Mouse (Mus musculus) midbrain, embryonic 12.5 days (tissue): ENCODE measurements at regions not wholly inside any gene's neighbourhood (a gene's known extent, or its start where the extent isn't known, plus 50 kb on each side); places are given as distances from the start of the nearest gene placed in this dataset.

Source experiments
- ATAC-seq: fragments of 200-750 bp; cut with Nextera tagmentation; 2 replicates; pipeline ENCODE4 v1.8.0; 2017; ENCODE audit warnings: low read depth, moderate TSS enrichment, moderate library complexity; ENCODE audit not compliant: low FRiP score
- H3K27ac ChIP-seq: fragments of 300-500 bp; sonication (generic); replicated peaks from 2 replicates; pipeline ENCODE4 v1.5.1; 2016; ENCODE audit warnings: mild to moderate bottlenecking
- H3K27me3 ChIP-seq: fragments of 300-500 bp; sonication (generic); 2 replicates; pipeline ENCODE4 v1.6.1; 2016; ENCODE audit warnings: mild to moderate bottlenecking
- H3K36me3 ChIP-seq: fragments of 300-500 bp; sonication (generic); 2 replicates; pipeline ENCODE4 v1.6.1; 2016
- H3K4me1 ChIP-seq: fragments of 300-500 bp; sonication (generic); 2 replicates; pipeline ENCODE4 v1.6.1; 2016
- H3K4me2 ChIP-seq: fragments of 300-500 bp; sonication (generic); replicated peaks from 2 replicates; pipeline ENCODE4 v1.6.1; 2016; ENCODE audit warnings: mild to moderate bottlenecking, moderate library complexity
- H3K4me3 ChIP-seq: fragments of 300-500 bp; sonication (generic); 2 replicates; pipeline ENCODE4 v1.5.1; 2016; ENCODE audit warnings: mild to moderate bottlenecking
- H3K9ac ChIP-seq: fragments of 300-500 bp; sonication (generic); replicated peaks from 2 replicates; pipeline ENCODE4 v1.6.1; 2016; ENCODE audit warnings: mild to moderate bottlenecking, moderate library complexity
- H3K9me3 ChIP-seq: fragments of 300-500 bp; sonication (generic); 2 replicates; pipeline ENCODE4 v1.6.1; 2016; ENCODE audit warnings: mild to moderate bottlenecking
- WGBS: fragments of 180-500 bp; shearing (Covaris S2); methylation state at CpG from one replicate; pipeline ENCODE4 v1.1.7; 2016; 5-methylcytosine and 5-hydroxymethylcytosine counted together

DNA sequence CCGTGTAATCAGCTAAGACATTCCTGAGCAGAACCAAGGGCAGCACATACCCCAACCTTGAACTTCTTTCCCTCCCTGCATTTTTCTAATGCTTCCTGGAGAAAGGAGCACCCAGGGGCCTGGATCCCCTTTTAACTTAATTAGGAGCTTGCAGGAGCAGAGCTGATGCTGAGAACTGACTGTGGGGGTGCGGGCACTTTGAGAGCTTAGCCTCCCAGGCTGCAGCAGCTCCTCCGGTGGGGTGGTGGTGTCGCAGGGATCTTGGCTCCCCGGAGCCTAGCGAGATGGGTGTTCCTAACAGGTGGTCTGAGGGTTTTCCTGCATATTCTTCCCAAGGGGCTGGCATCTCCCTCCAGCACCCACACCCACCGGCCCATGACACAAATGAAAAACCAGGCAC is 289.4 kb downstream of the Mycn start:
- Histone ChIP-seq H3K4me2 (no peak overlapping the region), H3K36me3 (no peaks in the 10 kb centered on the region), H3K9me3 (no peaks in the 10 kb centered on the region), H3K27me3 (peaks cover 23% of the 10 kb centered on the region), H3K4me1 (peaks cover 15% of the 10 kb centered on the region; the same call in 1 of the 2 replicates), H3K27ac (no peak overlapping the region), H3K4me3 (no peak overlapping the region), H3K9ac (no peak overlapping the region)
- ATAC-seq, result no peak
- WGBS, result 28% methylated on average over 7 of the region's 7 CpGs

DNA sequence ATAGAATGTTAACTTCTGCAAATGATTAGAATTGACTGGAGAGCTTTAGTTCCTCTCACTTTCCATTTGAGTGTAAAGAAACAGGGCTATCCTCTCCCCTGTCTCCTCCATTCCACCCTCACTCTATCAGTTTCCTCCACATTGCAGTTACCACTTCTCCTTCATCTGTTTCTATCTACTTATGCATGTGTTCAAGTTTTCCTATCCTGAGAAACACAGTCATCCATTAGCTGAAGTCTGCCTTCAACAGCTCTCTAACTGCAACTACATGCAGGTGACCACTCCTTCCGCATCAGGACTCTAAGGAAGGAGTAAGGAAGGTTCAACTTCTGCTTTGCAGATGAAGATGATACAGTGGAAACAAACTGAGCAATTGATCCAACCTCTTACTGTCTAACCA is 291.4 kb downstream of the Mycn start:
- Histone ChIP-seq H3K4me2 (no peak overlapping the region), H3K27me3 (peaks cover 26% of the 10 kb centered on the region), H3K4me1 (peaks cover 15% of the 10 kb centered on the region; the same call in 1 of the 2 replicates), H3K36me3 (no peaks in the 10 kb centered on the region), H3K9ac (no peak overlapping the region), H3K4me3 (no peak overlapping the region), H3K27ac (no peak overlapping the region), H3K9me3 (no peaks in the 10 kb centered on the region)
- WGBS, result 98% methylated on average over 1 of the region's 1 CpGs
- ATAC-seq, result no peak

DNA sequence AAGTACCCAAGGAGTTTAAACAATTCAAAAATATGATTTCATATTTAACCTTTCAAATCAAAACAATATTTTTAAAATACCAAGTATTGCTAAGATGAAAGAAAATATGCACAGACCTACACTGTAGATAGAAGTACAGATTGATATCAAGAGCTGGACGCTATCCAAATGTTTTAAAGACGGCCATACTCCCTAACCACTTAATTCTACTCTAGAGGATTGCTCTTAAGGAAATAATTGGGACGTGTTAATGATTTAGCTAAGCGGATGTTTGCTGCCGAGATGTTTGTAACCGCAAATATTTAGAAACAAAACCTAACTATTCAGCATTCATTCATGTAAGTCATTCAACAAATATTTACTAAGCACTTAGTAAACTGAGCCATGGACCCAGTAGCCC is 294.2 kb downstream of the Mycn start:
- H3K9me3 ChIP-seq, result no peaks in the 10 kb centered on the region
- WGBS, result 88% methylated on average over 6 of the region's 6 CpGs
- no peak overlapping the region for H3K4me3 ChIP-seq
- no peak for ATAC-seq
- peaks cover 21% of the 10 kb centered on the region for H3K4me1 ChIP-seq
- no peaks in the 10 kb centered on the region for H3K36me3 ChIP-seq
- H3K27me3 ChIP-seq, result peaks cover 10% of the 10 kb centered on the region; the same call in 1 of the 2 replicates
- no peak overlapping the region for H3K27ac ChIP-seq
- H3K4me2 ChIP-seq, result no peak overlapping the region
- no peak overlapping the region for H3K9ac ChIP-seq

DNA sequence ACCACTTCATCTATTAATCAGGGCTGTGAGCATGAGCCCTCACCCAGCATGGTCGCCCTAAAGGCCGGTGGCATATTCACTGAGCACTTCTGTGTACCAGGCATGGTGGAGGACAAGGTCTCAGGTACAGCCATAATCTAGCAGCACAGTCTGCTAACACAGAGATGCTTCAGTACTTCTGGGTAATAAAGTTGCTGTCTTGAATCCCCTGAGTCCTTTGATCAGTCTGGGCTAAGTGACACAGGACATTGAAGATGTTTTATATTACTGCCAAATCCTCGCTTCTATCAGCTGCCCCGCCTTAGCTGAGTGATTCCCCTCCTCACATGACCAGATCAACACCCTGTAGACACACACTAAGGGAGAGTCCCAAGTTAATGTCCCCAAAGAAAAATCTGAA is 296.5 kb downstream of the Mycn start:
- H3K4me2 ChIP-seq, result no peak overlapping the region
- H3K4me3 ChIP-seq, result no peak overlapping the region
- H3K9ac ChIP-seq, result no peak overlapping the region
- no peak overlapping the region for H3K27ac ChIP-seq
- ATAC-seq, result no peak
- no peaks in the 10 kb centered on the region for H3K36me3 ChIP-seq
- WGBS, result 90% methylated on average over 4 of the region's 4 CpGs
- H3K27me3 ChIP-seq, result peaks cover 12% of the 10 kb centered on the region
- peaks cover 11% of the 10 kb centered on the region for H3K4me1 ChIP-seq
- H3K9me3 ChIP-seq, result no peaks in the 10 kb centered on the region

DNA sequence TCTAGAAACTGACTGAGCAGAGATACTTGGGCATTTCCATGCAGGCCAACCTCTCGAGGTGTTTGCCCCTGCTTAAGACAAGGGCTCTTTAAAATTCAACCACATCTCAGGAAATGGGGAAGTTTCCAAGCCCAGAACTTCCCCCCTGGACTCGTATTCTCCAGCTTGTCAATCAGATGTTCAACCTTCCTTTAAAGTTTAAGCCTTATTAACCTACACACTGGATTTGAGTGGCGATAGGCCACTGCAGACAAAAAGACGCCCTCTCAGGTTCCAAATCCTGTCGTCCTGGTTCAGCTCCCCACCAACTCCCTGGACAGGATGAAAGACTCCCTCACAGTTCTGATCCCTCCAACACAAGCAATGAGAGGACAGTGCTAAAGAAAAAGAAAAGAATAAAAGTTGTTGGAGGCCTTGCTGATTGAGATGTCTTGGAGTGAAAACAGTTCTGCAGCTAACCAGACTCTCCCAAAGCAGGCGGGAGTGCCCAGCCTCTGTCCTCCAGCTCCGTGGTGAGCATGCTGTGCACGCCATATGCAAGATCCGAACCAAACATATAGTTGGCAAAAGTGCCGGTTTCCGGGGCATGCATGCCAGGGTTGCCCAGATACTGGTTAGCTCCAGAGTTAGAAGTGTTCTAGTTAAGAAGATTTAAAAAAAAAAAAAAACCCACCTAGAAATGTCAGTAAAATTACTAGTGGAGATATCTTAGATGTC is 298.3 kb downstream of the Mycn start:
- peak; percentile 34; the same call in 1 of the 2 replicates for ATAC-seq
- no peak overlapping the region for H3K27ac ChIP-seq
- 21% methylated on average over 11 of the region's 11 CpGs for WGBS
- no peak overlapping the region for H3K9ac ChIP-seq
- H3K4me2 ChIP-seq, result no peak overlapping the region
- H3K36me3 ChIP-seq, result no peaks in the 10 kb centered on the region
- H3K9me3 ChIP-seq, result no peaks in the 10 kb centered on the region
- H3K27me3 ChIP-seq, result peaks cover 12% of the 10 kb centered on the region
- H3K4me3 ChIP-seq, result no peak overlapping the region
- peaks cover 11% of the 10 kb centered on the region for H3K4me1 ChIP-seq

DNA sequence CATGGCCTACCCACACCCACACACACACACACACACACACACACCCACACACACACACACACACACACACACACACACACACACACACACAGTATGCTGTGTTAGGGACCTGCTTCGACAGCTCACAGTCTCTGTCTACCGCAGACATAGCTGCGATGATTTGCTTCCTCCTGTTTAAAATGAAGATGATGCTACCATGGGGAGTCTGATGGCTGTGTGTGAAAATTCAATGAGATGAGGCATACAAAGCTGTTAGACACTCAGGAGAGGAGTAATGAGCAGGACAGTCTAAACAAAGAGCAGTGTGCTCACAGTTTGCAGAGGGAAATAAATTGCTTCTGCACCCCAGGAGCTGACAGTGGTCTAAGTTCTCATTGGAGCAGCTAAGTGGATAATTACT is 306.4 kb downstream of the Mycn start:
- 84% methylated on average over 3 of the region's 3 CpGs for WGBS

DNA sequence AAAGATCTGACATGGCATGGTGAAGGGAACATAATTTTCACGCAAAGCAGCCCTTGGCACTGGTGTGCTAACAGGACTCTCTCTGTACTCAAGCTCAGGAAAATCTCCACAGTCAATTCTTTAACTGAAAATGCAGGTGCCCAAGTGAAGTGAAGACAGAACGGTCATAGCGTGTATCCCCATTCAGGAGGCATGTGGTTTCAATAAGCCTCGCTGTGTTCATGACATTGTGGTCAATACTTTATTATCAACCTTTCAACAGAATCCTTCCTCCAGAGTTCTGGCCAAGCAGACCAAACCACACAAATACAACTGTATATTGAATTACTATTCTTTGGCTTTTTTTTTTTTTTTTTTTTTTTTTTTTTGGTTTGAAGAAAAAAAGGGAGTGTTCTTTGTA is 314.1 kb downstream of the Mycn start:
- 89% methylated on average over 4 of the region's 4 CpGs for WGBS

More for the DNA sequence above, 306.4 kb downstream of the Mycn start:
- Histone ChIP-seq H3K9ac (no peak overlapping the region), H3K27me3 (peaks cover 9% of the 10 kb centered on the region; the same call in 1 of the 2 replicates), H3K4me2 (no peak overlapping the region), H3K36me3 (no peaks in the 10 kb centered on the region), H3K27ac (no peak overlapping the region), H3K4me3 (no peak overlapping the region), H3K9me3 (no peaks in the 10 kb centered on the region), H3K4me1 (no peaks in the 10 kb centered on the region)
- no peak for ATAC-seq

DNA sequence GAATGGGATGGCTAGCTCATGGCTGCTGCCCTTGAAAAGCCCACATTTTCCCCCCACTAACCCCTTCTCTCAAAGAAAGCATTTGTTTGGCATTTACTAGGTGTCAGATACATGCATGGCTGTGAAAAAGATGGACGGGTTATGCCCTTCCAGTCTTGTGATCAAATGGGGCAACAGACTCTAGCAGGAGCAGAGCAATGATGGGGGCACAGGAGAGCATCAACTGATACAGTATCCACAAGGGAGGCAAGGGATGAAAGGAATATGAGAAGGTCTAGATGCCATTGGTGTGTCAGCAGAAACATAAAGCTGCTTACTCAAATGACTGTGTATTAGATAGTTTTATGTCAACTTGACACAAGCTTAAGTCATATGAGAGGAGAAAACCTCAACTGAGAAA is 315.9 kb downstream of the Mycn start:
- no peak overlapping the region for H3K27ac ChIP-seq
- peaks cover 28% of the 10 kb centered on the region for H3K4me1 ChIP-seq
- no peaks in the 10 kb centered on the region for H3K9me3 ChIP-seq
- peaks cover 27% of the 10 kb centered on the region for H3K27me3 ChIP-seq
- no peak overlapping the region for H3K4me3 ChIP-seq
- H3K9ac ChIP-seq, result no peak overlapping the region
- no peaks in the 10 kb centered on the region for H3K36me3 ChIP-seq
- ATAC-seq, result no peak
- WGBS, result 86% methylated on average over 1 of the region's 1 CpGs
- H3K4me2 ChIP-seq, result no peak overlapping the region

More for the DNA sequence above, 314.1 kb downstream of the Mycn start:
- no peak for ATAC-seq
- H3K9me3 ChIP-seq, result no peaks in the 10 kb centered on the region
- H3K27me3 ChIP-seq, result peaks cover 20% of the 10 kb centered on the region
- H3K36me3 ChIP-seq, result no peaks in the 10 kb centered on the region
- H3K4me1 ChIP-seq, result peaks cover 27% of the 10 kb centered on the region
- no peak overlapping the region for H3K9ac ChIP-seq
- H3K4me2 ChIP-seq, result no peak overlapping the region
- H3K27ac ChIP-seq, result no peak overlapping the region
- no peak overlapping the region for H3K4me3 ChIP-seq

DNA sequence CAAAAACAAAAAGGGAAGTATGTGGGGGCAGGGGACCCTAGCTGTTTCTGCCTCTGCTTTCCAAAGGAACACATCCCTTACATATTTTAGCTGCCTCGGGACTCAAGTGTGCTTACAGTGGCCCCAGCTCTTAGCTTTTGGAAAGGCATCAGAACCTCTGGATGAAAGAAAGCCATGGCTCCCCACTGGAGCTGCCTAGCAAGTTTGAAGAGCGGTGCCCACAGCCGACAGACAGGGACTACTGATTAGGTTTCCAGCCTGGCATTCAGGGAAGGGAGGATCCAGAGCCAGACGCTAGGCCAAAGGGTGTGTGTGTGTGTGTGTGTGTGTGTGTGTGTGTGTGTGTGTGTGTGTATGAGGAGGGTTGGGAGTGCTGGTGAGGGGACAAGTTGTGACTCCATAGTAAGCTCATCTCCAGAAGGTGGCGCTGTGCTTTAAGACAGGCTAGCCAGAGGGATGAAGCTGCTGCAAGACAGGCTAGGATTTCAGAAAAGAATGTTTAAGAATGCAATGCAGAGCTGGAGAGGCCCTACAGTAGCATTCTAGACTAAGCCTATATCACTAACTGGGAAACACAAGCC is 318.9 kb downstream of the Mycn start:
- no peak overlapping the region for H3K4me3 ChIP-seq
- peak; percentile 81 for ATAC-seq
- H3K27me3 ChIP-seq, result peaks cover 27% of the 10 kb centered on the region
- H3K36me3 ChIP-seq, result no peaks in the 10 kb centered on the region
- H3K27ac ChIP-seq, result no peak overlapping the region
- H3K9ac ChIP-seq, result 0 out of 2 replicates have a peak overlapping the region, but pooled peaks have one; percentile 16
- no peak overlapping the region for H3K4me2 ChIP-seq
- WGBS, result 16% methylated on average over 5 of the region's 5 CpGs
- peaks cover 34% of the 10 kb centered on the region for H3K4me1 ChIP-seq
- no peaks in the 10 kb centered on the region for H3K9me3 ChIP-seq

DNA sequence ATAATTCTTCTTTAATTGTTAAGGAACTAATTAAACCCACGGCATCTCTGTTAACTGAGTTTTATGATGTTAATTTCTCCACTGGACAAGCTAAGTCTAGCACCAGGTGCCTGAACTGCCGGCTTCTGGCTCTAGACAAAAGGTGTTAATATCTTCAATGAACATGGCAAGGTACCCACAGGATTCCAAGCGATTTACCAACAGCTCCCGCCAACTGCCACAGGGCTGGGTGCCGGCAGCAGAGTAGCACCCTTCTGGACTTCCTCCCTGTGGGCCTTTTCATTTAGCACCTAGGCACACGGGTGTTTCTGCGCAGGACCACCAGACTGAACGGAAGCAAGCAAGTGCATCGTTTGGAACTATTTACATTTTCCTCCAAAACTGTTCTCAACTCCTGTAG is 320.2 kb downstream of the Mycn start:
- H3K27ac ChIP-seq, result no peak overlapping the region
- no peaks in the 10 kb centered on the region for H3K36me3 ChIP-seq
- no peak overlapping the region for H3K9ac ChIP-seq
- H3K4me3 ChIP-seq, result no peak overlapping the region
- peaks cover 34% of the 10 kb centered on the region for H3K4me1 ChIP-seq
- no peaks in the 10 kb centered on the region for H3K9me3 ChIP-seq
- H3K4me2 ChIP-seq, result no peak overlapping the region
- H3K27me3 ChIP-seq, result peaks cover 27% of the 10 kb centered on the region
- WGBS, result 90% methylated on average over 9 of the region's 9 CpGs
- ATAC-seq, result no peak

DNA sequence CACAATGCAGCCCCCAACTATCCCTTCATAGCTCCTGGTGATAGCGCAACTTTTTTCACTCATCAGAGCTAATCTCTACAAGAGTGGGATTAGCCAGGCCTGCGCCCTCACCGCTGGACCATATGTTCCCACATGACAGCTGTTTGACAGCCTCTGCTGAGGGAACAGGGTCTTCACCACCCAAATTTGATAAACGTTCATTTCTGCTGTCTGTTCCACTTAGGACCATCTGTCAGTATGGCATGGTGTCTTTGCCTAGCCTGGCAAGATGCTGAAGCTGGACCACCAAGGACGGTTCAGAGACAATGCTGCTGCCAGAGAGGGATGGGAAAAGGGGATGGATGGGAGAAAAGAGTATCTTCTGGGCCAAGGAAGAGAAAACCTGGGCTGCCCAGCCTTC is 321.4 kb downstream of the Mycn start:
- no peak for ATAC-seq
- Histone ChIP-seq H3K27ac (no peak overlapping the region), H3K9ac (no peak overlapping the region), H3K4me1 (peaks cover 34% of the 10 kb centered on the region), H3K36me3 (no peaks in the 10 kb centered on the region), H3K4me3 (no peak overlapping the region), H3K27me3 (peaks cover 22% of the 10 kb centered on the region), H3K4me2 (no peak overlapping the region), H3K9me3 (no peaks in the 10 kb centered on the region)
- WGBS, result 70% methylated on average over 5 of the region's 5 CpGs

DNA sequence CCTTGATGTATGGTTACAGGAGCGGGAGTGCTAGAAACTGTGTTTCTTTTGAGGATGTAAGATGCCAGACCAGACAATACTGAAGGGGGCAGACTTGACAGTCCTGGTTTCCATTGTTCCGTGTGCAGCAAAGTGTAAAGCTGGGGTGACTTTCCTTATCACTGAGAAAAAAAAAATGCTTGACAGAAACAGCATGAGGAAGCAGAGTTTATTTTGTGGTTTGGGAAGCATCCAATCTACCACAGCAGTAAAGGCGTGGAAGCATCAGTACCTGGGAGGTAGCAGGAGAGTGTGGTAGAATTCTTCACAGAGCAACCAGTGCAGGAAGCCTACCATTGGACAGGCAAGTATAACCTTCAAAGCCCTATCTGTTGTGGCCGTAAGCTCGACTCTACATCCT is 322.3 kb downstream of the Mycn start:
- no peak overlapping the region for H3K4me3 ChIP-seq
- H3K9me3 ChIP-seq, result no peaks in the 10 kb centered on the region
- H3K4me2 ChIP-seq, result no peak overlapping the region
- WGBS, result 71% methylated on average over 5 of the region's 5 CpGs
- H3K27ac ChIP-seq, result no peak overlapping the region
- H3K4me1 ChIP-seq, result peaks cover 25% of the 10 kb centered on the region
- no peaks in the 10 kb centered on the region for H3K36me3 ChIP-seq
- H3K27me3 ChIP-seq, result peaks cover 16% of the 10 kb centered on the region; the same call in 1 of the 2 replicates
- H3K9ac ChIP-seq, result no peak overlapping the region
- no peak for ATAC-seq
